Mouse (Mus musculus) embryonic fibroblast, embryonic 13.5 days (primary cell): Measurements from ENCODE around the gene Sh3bp2.

ENCODE experiments used
- CTCF ChIP-seq: IDR thresholded peaks from 2 replicates; pipeline ENCODE4 v1.5.1; 2011; ENCODE audit warnings: mild to moderate bottlenecking, control low read depth, low read length, moderate library complexity, borderline replicate concordance; ENCODE audit not compliant: insufficient read depth
- POLR2A ChIP-seq: IDR thresholded peaks from 2 replicates; pipeline ENCODE4 v1.6.1; 2011; ENCODE audit warnings: low read depth, mild to moderate bottlenecking, control low read depth, low read length, moderate library complexity

DNA sequence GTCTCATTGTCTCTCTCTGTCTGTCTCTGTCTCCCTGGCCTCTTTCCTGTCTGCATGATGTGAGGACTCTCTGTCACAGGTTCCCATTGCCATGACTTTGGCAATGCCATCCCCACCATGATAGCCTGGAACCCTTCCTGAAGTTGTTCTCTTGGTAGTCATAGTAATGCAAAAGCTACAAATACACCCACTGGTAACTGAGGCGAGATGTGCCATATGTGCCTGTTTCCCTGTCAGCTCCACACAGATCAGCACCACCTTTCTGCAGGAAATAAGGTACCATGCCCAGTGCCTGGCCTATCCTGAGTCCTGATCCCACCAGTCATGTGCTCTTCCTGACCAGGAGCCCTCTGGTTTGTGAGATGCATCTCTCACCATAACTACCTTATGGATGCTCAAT, 23.2 kb upstream of the Sh3bp2 start:
- TF ChIP-seq POLR2A: no peak
- no peak for TF ChIP-seq CTCF
